Mouse (Mus musculus): ENCODE results near the gene Mroh9. TPM values are rescaled to one million over a fixed set of nuclear protein-coding genes. Genes with fewer than 3 reads are reported as not detected.

Gene Mroh9
- polyA plus RNA-seq (2017; shearing (Covaris generic)): not detected

DNA sequence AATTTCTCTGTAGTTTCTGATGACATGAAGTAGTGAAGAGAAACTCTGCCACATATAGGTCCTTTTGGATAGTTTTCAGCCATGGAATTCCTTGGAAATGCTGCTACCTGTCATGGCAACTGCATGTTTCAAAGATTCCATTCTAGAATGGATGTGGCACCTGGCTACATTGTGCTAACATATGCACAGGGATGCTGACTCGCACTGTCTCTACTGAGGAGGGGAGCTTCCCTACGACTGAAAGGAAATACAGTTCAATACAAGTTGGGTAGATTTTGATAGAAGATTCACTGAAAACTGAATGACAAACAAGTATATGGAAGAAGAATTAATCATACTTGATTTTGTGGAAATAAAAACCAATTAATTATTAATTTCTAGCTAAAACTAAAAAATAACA, at the start of gene Mroh9:
TSS of gene Mroh9 (minus strand) at position 101 of the 400 bp plus-strand sequence.

DNA sequence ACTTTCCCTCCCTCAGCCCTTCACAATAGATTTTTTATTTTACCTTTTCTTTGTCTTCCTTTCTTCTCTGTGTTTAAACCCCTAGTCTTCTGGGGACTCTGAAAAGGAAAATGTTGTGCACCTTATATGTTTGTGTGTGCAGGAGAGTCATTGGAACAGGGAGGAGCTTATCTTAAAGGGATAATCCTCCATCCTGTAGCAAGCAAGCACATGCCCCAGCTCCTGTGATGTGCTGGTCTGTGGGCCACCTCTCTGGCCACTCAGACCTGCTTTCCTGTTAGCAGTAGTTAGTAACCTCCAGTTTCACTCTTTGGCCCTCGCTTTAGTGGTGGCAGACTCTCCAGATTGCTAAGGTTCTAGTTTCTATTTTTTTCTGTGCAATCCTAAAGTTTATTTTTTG, 101.0 kb downstream of the Mroh9 start, which contains the start of gene Fmo3:
TSS of gene Fmo3 (minus strand) at position 101 of the 400 bp plus-strand sequence.

Other genes starting within 250 kb of the Mroh9 start
- gene Fmo1, start 219.1 kb downstream of the Mroh9 start, polyA plus RNA-seq (2017; shearing (Covaris generic)): not detected
- gene Fmo2, start 186.9 kb downstream of the Mroh9 start, polyA plus RNA-seq (2017; shearing (Covaris generic)): not detected
- not detected for gene Fmo6, start 148.2 kb downstream of the Mroh9 start, polyA plus RNA-seq (2017; shearing (Covaris generic))
- not detected for gene Fmo3, start 101.1 kb downstream of the Mroh9 start, polyA plus RNA-seq (2017; shearing (Covaris generic))
- 0.05 TPM for gene Prrx1, start 228.0 kb upstream of the Mroh9 start, polyA plus RNA-seq (2017; shearing (Covaris generic))